Mouse (Mus musculus): ENCODE measurements around the gene Asprv1.

Gene Asprv1

GRCm38 (mm10) chr6:86623201-86623600 is 4.8 kb upstream of the Asprv1 start:
- DNase-seq (ENCODE audit: low spot score), result no peak

- no peak for DNase-seq (ENCODE audit: low spot score)
These were observed 3.6 kb upstream of the Asprv1 start for GRCm38 (mm10) chr6:86624074-86625030.

GRCm38 (mm10) chr6:86630141-86630540 is 2.2 kb downstream of the Asprv1 start:
- no peak for DNase-seq (ENCODE audit: low spot score)

- DNase-seq (ENCODE audit: low spot score), result no peak
These were observed 8.5 kb downstream of the Asprv1 start for GRCm38 (mm10) chr6:86636495-86636894.

GRCm38 (mm10) chr6:86637171-86637835 is 9.3 kb downstream of the Asprv1 start:
- no peak for DNase-seq (ENCODE audit: low spot score)

GRCm38 (mm10) chr6:86637860-86638259 is 9.9 kb downstream of the Asprv1 start:
- DNase-seq (ENCODE audit: low spot score), result no peak

GRCm38 (mm10) chr6:86638434-86638833 is 10.5 kb downstream of the Asprv1 start:
- DNase-seq (ENCODE audit: low spot score), result no peak

GRCm38 (mm10) chr6:86639180-86640160 is 11.5 kb downstream of the Asprv1 start:
- no peak for DNase-seq (ENCODE audit: low spot score)

GRCm38 (mm10) chr6:86640161-86640560 is 12.2 kb downstream of the Asprv1 start:
- DNase-seq (ENCODE audit: low spot score), result no peak

GRCm38 (mm10) chr6:86640776-86641175 is 12.8 kb downstream of the Asprv1 start:
- DNase-seq (ENCODE audit: low spot score), result no peak

- no peak for DNase-seq (ENCODE audit: low spot score)
These were observed 13.8 kb downstream of the Asprv1 start for GRCm38 (mm10) chr6:86641716-86642115.

GRCm38 (mm10) chr6:86644775-86645400 is 16.9 kb downstream of the Asprv1 start:
- DNase-seq (ENCODE audit: low spot score), result no peak

- DNase-seq (ENCODE audit: low spot score), result no peak
These were observed 17.6 kb downstream of the Asprv1 start for GRCm38 (mm10) chr6:86645551-86645950.

- DNase-seq (ENCODE audit: low spot score), result no peak
These were observed 18.2 kb downstream of the Asprv1 start for GRCm38 (mm10) chr6:86646143-86646542.

- DNase-seq (ENCODE audit: low spot score), result no peak
These were observed 25.1 kb downstream of the Asprv1 start for GRCm38 (mm10) chr6:86653026-86653425.

- no peak for DNase-seq (ENCODE audit: low spot score)
These were observed 26.4 kb downstream of the Asprv1 start for GRCm38 (mm10) chr6:86654270-86654916.

GRCm38 (mm10) chr6:86658501-86658900 is 30.5 kb downstream of the Asprv1 start:
- DNase-seq (ENCODE audit: low spot score), result no peak

GRCm38 (mm10) chr6:86660161-86660877 is 32.4 kb downstream of the Asprv1 start:
- DNase-seq (ENCODE audit: low spot score), result no peak

- no peak for DNase-seq (ENCODE audit: low spot score)
These were observed 37.1 kb downstream of the Asprv1 start for GRCm38 (mm10) chr6:86665076-86665475.

Data from ovary, postnatal 10 days (tissue).